Mouse (Mus musculus) macrophage (primary cell): ENCODE measurements around the gene Zfp94. TPM values are rescaled to one million over a fixed set of nuclear protein-coding genes. Genes with fewer than 3 reads are reported as not detected.
"Not testable (repeated sequence)": the region's sequence is repeated elsewhere in the genome, so short reads cannot be mapped to it uniquely, and the experiment has no call there.

Source experiments
- H3K27ac ChIP-seq: fragments of 350-480 bp; formaldehyde crosslinking; 2 replicates; pipeline ENCODE4 v1.9.0; 2021
- H3K36me3 ChIP-seq: fragments of 350-480 bp; formaldehyde crosslinking; 2 replicates; pipeline ENCODE4 v1.9.0; 2021; ENCODE audit errors: inconsistent target
- H3K4me3 ChIP-seq: fragments of 350-480 bp; formaldehyde crosslinking; 2 replicates; pipeline ENCODE4 v1.9.0; 2021; ENCODE audit errors: inconsistent target
- H3K79me2 ChIP-seq: fragments of 350-480 bp; formaldehyde crosslinking; 2 replicates; pipeline ENCODE4 v1.9.0; 2021; ENCODE audit errors: inconsistent target
- WGBS: methylation state at CpG from one replicate; pipeline ENCODE4 v1.1.7; 2026; ENCODE audit warnings: inconsistent platforms; ENCODE audit not compliant: missing documents; 5-methylcytosine and 5-hydroxymethylcytosine counted together
- polyA plus RNA-seq: library from polyadenylated mRNA; stranded (reverse); fragments of 250-400 nt; gene quantifications from 3 replicates; pipeline ENCODE4 v1.2.4, GENCODE M21; 2018; ENCODE audit warnings: inconsistent platforms

The Zfp94 gene
- polyA plus RNA-seq, 1 experiment from 2014 or later, result 1.0 TPM

- Histone ChIP-seq H3K79me2 (no peaks in the 10 kb centered on the region), H3K36me3 (peaks cover 34% of the 10 kb centered on the region; the same call in 1 of the 2 replicates), H3K27ac (no peak overlapping the region), H3K4me3 (no peak overlapping the region)
- WGBS, result 98% methylated on average over 15 of the region's 15 CpGs
Observed at GRCm38 (mm10) chr7:24297361-24298095, 18.9 kb downstream of the Zfp94 start.

- H3K36me3 ChIP-seq, result peaks cover 46% of the 10 kb centered on the region
- 99% methylated on average over 6 of the region's 7 CpGs for WGBS
Observed at GRCm38 (mm10) chr7:24296386-24296785, 20.1 kb downstream of the Zfp94 start.

GRCm38 (mm10) chr7:24295376-24295775 is 21.1 kb downstream of the Zfp94 start:
- H3K27ac ChIP-seq, result no peak overlapping the region
- no peak overlapping the region for H3K4me3 ChIP-seq
- 98% methylated on average over 5 of the region's 7 CpGs for WGBS
- H3K36me3 ChIP-seq, result peaks cover 50% of the 10 kb centered on the region
- H3K79me2 ChIP-seq, result no peaks in the 10 kb centered on the region

More at GRCm38 (mm10) chr7:24296386-24296785, 20.1 kb downstream of the Zfp94 start:
- Histone ChIP-seq H3K79me2 (no peaks in the 10 kb centered on the region), H3K27ac (no peak overlapping the region), H3K4me3 (no peak overlapping the region)

GRCm38 (mm10) chr7:24294763-24295162 is 21.7 kb downstream of the Zfp94 start:
- no peak overlapping the region for H3K27ac ChIP-seq
- no peaks in the 10 kb centered on the region for H3K79me2 ChIP-seq
- H3K36me3 ChIP-seq, result peaks cover 50% of the 10 kb centered on the region
- WGBS, result 100% methylated on average over 4 of the region's 4 CpGs
- H3K4me3 ChIP-seq, result no peak overlapping the region

- Histone ChIP-seq H3K27ac (no peak overlapping the region), H3K4me3 (no peak overlapping the region), H3K79me2 (no peaks in the 10 kb centered on the region), H3K36me3 (peaks cover 50% of the 10 kb centered on the region)
- 93% methylated on average over 11 of the region's 12 CpGs for WGBS
Observed at GRCm38 (mm10) chr7:24293061-24293851, 23.2 kb downstream of the Zfp94 start.

- no peaks in the 10 kb centered on the region for H3K79me2 ChIP-seq
- WGBS, result 93% methylated on average over 27 of the region's 27 CpGs
- no peak overlapping the region for H3K27ac ChIP-seq
- peaks cover 50% of the 10 kb centered on the region for H3K36me3 ChIP-seq
- no peak overlapping the region for H3K4me3 ChIP-seq
Observed at GRCm38 (mm10) chr7:24291387-24292090, 24.9 kb downstream of the Zfp94 start.

- H3K79me2 ChIP-seq, result no peaks in the 10 kb centered on the region
- WGBS, result 98% methylated on average over 4 of the region's 4 CpGs
- no peak overlapping the region for H3K27ac ChIP-seq
- H3K4me3 ChIP-seq, result no peak overlapping the region
- peaks cover 39% of the 10 kb centered on the region for H3K36me3 ChIP-seq
Observed at GRCm38 (mm10) chr7:24290106-24290693, 26.3 kb downstream of the Zfp94 start.

- Histone ChIP-seq H3K36me3 (peaks cover 23% of the 10 kb centered on the region), H3K27ac (no peak overlapping the region), H3K4me3 (no peak overlapping the region), H3K79me2 (no peaks in the 10 kb centered on the region)
- WGBS, result 94% methylated on average over 5 of the region's 6 CpGs
Observed at GRCm38 (mm10) chr7:24288512-24288911, 28.0 kb downstream of the Zfp94 start.

GRCm38 (mm10) chr7:24287670-24288069 is 28.8 kb downstream of the Zfp94 start:
- no peak overlapping the region for H3K27ac ChIP-seq
- H3K79me2 ChIP-seq, result no peaks in the 10 kb centered on the region
- WGBS, result 86% methylated on average over 5 of the region's 5 CpGs
- H3K4me3 ChIP-seq, result no peak overlapping the region
- H3K36me3 ChIP-seq, result peaks cover 16% of the 10 kb centered on the region

- Histone ChIP-seq H3K36me3 (peaks cover 9% of the 10 kb centered on the region), H3K79me2 (no peaks in the 10 kb centered on the region), H3K27ac (no peak overlapping the region), H3K4me3 (no peak overlapping the region)
- 85% methylated on average over 4 of the region's 4 CpGs for WGBS
Observed at GRCm38 (mm10) chr7:24286916-24287315, 29.6 kb downstream of the Zfp94 start.

GRCm38 (mm10) chr7:24286090-24286489 is 30.4 kb downstream of the Zfp94 start:
- Histone ChIP-seq H3K36me3 (peaks cover under 1% of the 10 kb centered on the region; the same call in 1 of the 2 replicates), H3K27ac (no peak overlapping the region), H3K4me3 (no peak overlapping the region), H3K79me2 (no peaks in the 10 kb centered on the region)
- WGBS, result 48% methylated on average over 4 of the region's 4 CpGs

GRCm38 (mm10) chr7:24280858-24281145 is 35.7 kb downstream of the Zfp94 start:
- Histone ChIP-seq H3K79me2 (no peaks in the 10 kb centered on the region), H3K27ac (no peak overlapping the region), H3K4me3 (no peak overlapping the region), H3K36me3 (no peaks in the 10 kb centered on the region)
- WGBS, result 72% methylated on average over 4 of the region's 4 CpGs

- no peaks in the 10 kb centered on the region for H3K79me2 ChIP-seq
- H3K27ac ChIP-seq, result no peak overlapping the region
- no peaks in the 10 kb centered on the region for H3K36me3 ChIP-seq
- 86% methylated on average over 8 of the region's 10 CpGs for WGBS
- H3K4me3 ChIP-seq, result no peak overlapping the region
Observed at GRCm38 (mm10) chr7:24280031-24280857, 36.2 kb downstream of the Zfp94 start.

GRCm38 (mm10) chr7:24278771-24279170 is 37.7 kb downstream of the Zfp94 start:
- H3K36me3 ChIP-seq, H3K4me3 ChIP-seq, H3K27ac ChIP-seq, H3K79me2 ChIP-seq: not testable (repeated sequence)
- WGBS, result 85% methylated on average over 2 of the region's 3 CpGs
